Mouse (Mus musculus): ENCODE measurements around the gene Ikzf3. TPM values are rescaled to one million over a fixed set of nuclear protein-coding genes. Genes with fewer than 3 reads are reported as not detected.
A peak's percentile ranks its signal among the peaks of the same experiment; 100 is the strongest.

The Ikzf3 gene
- total and polyA plus RNA-seq, 2 experiments from 2014 or later: 0.20 TPM; not detected in 1

DNA sequence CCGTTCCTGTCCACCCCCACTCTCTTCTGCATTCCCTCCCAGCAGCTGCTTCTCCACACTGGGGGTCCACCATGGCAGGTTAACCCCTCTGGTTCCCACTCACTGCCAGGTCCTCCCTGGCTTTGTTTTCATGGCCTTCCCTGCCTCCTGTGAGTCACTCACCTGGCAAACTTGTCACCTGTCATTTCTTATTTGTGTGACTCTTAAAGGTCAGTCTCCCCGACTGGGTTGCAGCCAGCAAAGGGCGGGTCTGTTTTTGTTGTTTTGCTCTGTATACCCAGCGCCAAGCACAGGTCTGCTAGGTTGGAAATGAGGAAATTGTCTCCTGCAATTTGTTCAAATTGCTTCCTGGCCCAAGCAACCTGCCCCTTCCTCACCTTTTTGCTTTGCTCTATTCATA lies 100.2 kb downstream of the Ikzf3 start:
- Histone ChIP-seq H3K9ac (replicated peaks; ENCODE audit: low read length) (no peak overlapping the region), H3K4me1 (ENCODE audit: insufficient read depth, low read length) (no peaks in the 10 kb centered on the region), H3K36me3 (ENCODE audit: insufficient read depth, low read length) (no peaks in the 10 kb centered on the region), H3K27ac (no peak overlapping the region), H3K4me3 (ENCODE audit: low read length) (no peak overlapping the region), H3K27me3 (ENCODE audit: insufficient read depth, low read length) (peaks cover 16% of the 10 kb centered on the region; the same call in 1 of the 2 replicates), H3K4me2 (ENCODE audit: low read depth, low read length) (no peak overlapping the region), H3K9me3 (ENCODE audit: low read length) (no peaks in the 10 kb centered on the region)
- DNase-seq (ENCODE audit: low spot score): no peak
- ATAC-seq: no peak
- WGBS: 67% methylated on average over 4 of the region's 4 CpGs
- TF ChIP-seq CTCF (IDR thresholded peaks at IDR 0.05; ENCODE audit: low read depth): no peak

DNA sequence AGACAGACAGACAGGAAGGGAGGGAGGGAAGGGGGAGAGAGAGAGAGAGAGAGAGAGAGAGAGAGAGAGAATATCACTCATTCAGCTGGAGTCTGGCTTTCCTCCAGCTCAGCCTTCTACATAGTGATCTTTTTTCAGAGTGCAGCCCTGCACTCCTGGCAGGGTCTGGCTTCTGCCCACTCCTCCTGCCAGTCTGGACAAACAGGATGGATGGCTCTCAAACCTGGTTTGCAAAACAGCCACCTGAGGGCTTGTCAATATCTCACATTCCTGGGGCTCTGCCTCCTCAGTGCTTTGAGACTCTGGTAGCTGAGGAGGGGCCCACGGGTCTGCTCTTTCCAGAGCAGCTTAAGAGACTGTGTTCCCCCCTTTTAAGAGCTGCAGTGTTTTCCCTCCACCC lies 100.6 kb downstream of the Ikzf3 start:
- Histone ChIP-seq H3K27me3 (ENCODE audit: insufficient read depth, low read length) (peaks cover 16% of the 10 kb centered on the region; the same call in 1 of the 2 replicates), H3K27ac (no peak overlapping the region), H3K9me3 (ENCODE audit: low read length) (no peaks in the 10 kb centered on the region), H3K36me3 (ENCODE audit: insufficient read depth, low read length) (no peaks in the 10 kb centered on the region), H3K4me2 (ENCODE audit: low read depth, low read length) (no peak overlapping the region), H3K9ac (replicated peaks; ENCODE audit: low read length) (no peak overlapping the region), H3K4me3 (ENCODE audit: low read length) (no peak overlapping the region), H3K4me1 (ENCODE audit: insufficient read depth, low read length) (no peaks in the 10 kb centered on the region)
- DNase-seq (ENCODE audit: low spot score) (no peak), ATAC-seq (no peak)
- no peak for TF ChIP-seq CTCF (IDR thresholded peaks at IDR 0.05; ENCODE audit: low read depth)
- WGBS: 53% methylated on average over 1 of the region's 1 CpGs

DNA sequence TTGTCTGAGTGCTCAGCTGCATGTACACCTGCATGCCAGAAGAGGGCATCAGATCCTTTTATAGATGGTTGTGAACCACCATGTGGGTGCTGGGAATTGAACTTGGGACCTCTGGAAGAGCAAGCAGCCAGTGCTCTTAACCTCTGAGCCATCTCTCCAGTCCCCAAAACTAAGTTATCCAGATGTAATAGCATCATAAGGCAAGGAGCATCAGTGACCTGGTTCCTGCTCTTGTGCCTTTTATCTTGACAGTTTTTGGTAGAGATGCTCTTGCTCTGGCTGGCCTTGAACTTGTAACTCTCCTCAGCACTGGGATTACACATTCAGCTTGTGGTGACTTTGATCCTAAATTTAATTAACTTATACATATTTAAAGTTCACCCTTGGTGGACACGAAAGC lies 102.1 kb downstream of the Ikzf3 start:
- Histone ChIP-seq H3K4me1 (ENCODE audit: insufficient read depth, low read length) (no peaks in the 10 kb centered on the region), H3K27ac (no peak overlapping the region), H3K4me3 (ENCODE audit: low read length) (no peak overlapping the region), H3K4me2 (ENCODE audit: low read depth, low read length) (no peak overlapping the region), H3K36me3 (ENCODE audit: insufficient read depth, low read length) (no peaks in the 10 kb centered on the region), H3K9ac (replicated peaks; ENCODE audit: low read length) (no peak overlapping the region), H3K27me3 (ENCODE audit: insufficient read depth, low read length) (peaks cover 16% of the 10 kb centered on the region; the same call in 1 of the 2 replicates), H3K9me3 (ENCODE audit: low read length) (no peaks in the 10 kb centered on the region)
- WGBS: 92% methylated on average over 1 of the region's 1 CpGs
- ATAC-seq (no peak), DNase-seq (ENCODE audit: low spot score) (no peak)
- no peak for TF ChIP-seq CTCF (IDR thresholded peaks at IDR 0.05; ENCODE audit: low read depth)

DNA sequence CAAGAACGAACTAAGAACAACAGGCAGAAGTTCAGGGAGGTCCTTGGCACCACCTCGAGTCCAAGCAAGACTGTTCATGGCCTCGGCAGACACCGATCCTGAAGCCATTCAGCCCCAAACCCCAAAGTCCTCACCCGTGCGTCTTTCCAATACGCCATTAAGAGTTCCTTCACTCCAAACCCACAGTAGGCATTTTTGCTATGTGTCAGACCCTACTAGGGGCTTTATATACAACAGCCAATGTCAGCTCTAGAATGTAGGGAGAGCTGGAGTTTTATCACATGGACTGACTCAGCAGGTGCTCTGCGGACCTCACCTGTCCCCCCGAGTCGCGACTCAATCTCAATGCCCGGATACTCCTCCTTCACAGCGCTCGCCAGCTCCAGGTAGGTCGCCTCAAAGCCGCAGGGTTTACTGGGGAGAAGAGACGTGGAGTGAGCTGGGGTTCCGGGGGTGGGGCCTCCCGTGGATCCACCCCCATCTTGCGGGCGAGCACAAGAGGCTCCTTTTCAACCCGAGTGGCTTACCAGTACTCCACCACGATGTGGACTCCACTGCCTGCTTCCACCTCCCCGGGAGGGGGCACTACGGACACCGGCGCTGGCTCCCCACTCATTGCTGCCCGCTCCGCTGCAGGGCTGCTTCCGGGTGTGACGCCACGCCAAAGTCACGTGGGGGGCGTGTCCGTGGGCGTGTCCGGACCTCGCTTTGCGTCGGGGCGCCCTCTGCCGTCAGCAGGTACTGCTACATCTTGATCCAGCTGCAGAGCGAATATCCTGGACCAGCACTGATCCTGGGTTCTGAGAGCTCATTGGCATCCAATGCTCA lies 107.3 kb downstream of the Ikzf3 start, which contains the start of gene Mien1:
Mien1 (minus strand) TSS at position 661 of the 828 bp plus-strand sequence.
- DNase-seq (ENCODE audit: low spot score): peak; percentile 96
- H3K9ac ChIP-seq (replicated peaks; ENCODE audit: low read length): peak within 1 kb of the TSS; percentile 65
- no peaks in the 10 kb centered on the region for H3K9me3 ChIP-seq (ENCODE audit: low read length)
- H3K4me3 ChIP-seq (ENCODE audit: low read length): peak within 1 kb of the TSS; percentile 59
- peaks cover 6% of the 10 kb centered on the region; the same call in 1 of the 2 replicates for H3K36me3 ChIP-seq (ENCODE audit: insufficient read depth, low read length)
- no peaks in the 10 kb centered on the region for H3K27me3 ChIP-seq (ENCODE audit: insufficient read depth, low read length)
- H3K4me2 ChIP-seq (ENCODE audit: low read depth, low read length): peak within 1 kb of the TSS; percentile 70
- peak within 1 kb of the TSS; percentile 54 for H3K27ac ChIP-seq
- WGBS: 3% methylated on average over 43 of the region's 43 CpGs
- TF ChIP-seq CTCF (IDR thresholded peaks at IDR 0.05; ENCODE audit: low read depth): peak; percentile 95
- H3K4me1 ChIP-seq (ENCODE audit: insufficient read depth, low read length): no peaks in the 10 kb centered on the region
- ATAC-seq: peak; percentile 95

DNA sequence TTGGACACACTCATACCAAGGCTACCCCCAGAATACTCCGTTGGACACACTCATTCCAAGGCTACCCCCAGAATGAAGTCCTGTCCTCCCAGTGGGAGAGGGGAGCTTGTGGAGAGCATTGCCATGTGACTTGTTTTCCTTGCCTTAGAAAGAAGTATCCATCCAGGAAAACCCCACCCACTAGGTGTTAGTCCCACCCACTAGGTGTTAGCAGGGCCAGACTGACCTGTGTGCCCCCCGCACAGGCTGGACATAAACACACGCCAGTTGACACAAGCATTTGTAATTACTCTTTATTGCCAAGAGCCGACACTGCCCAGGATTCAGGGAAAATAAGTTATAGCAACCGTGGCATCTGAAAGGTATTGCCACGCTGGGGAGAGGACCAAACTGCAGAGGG lies 108.4 kb downstream of the Ikzf3 start:
- ATAC-seq (no peak), DNase-seq (ENCODE audit: low spot score) (no peak)
- H3K9ac ChIP-seq (replicated peaks; ENCODE audit: low read length): peak overlapping the region; percentile 65; the same call in 1 of the 2 replicates
- H3K4me1 ChIP-seq (ENCODE audit: insufficient read depth, low read length): no peaks in the 10 kb centered on the region
- H3K36me3 ChIP-seq (ENCODE audit: insufficient read depth, low read length): peaks cover 6% of the 10 kb centered on the region; the same call in 1 of the 2 replicates
- WGBS: 84% methylated on average over 6 of the region's 6 CpGs
- no peak overlapping the region for H3K27ac ChIP-seq
- H3K9me3 ChIP-seq (ENCODE audit: low read length): no peaks in the 10 kb centered on the region
- no peak overlapping the region for H3K4me3 ChIP-seq (ENCODE audit: low read length)
- H3K4me2 ChIP-seq (ENCODE audit: low read depth, low read length): peak overlapping the region; percentile 70
- TF ChIP-seq CTCF (IDR thresholded peaks at IDR 0.05; ENCODE audit: low read depth): no peak
- H3K27me3 ChIP-seq (ENCODE audit: insufficient read depth, low read length): no peaks in the 10 kb centered on the region

DNA sequence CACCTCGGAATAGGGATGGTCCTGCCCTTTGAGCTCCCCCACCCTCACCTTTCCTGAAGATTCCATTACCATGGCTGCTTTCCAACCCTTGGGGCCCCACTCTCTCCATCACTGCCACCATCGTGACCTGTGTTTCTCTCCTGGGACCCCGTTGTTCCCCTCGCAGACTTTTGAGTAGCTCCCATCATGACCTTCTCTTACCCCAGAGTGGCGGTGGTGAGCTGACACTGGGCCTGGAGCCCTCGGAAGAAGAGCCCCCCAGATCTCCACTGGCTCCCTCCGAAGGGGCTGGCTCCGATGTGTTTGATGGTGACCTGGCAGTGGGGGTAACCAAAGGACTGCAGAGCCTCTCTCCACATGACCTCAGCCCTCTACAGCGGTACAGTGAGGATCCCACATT lies 110.1 kb downstream of the Ikzf3 start:
- no peaks in the 10 kb centered on the region for H3K4me1 ChIP-seq (ENCODE audit: insufficient read depth, low read length)
- H3K36me3 ChIP-seq (ENCODE audit: insufficient read depth, low read length): peaks cover 6% of the 10 kb centered on the region; the same call in 1 of the 2 replicates
- H3K4me2 ChIP-seq (ENCODE audit: low read depth, low read length): no peak overlapping the region
- DNase-seq (ENCODE audit: low spot score): no peak
- H3K27me3 ChIP-seq (ENCODE audit: insufficient read depth, low read length): no peaks in the 10 kb centered on the region
- 88% methylated on average over 9 of the region's 9 CpGs for WGBS
- H3K9me3 ChIP-seq (ENCODE audit: low read length): no peaks in the 10 kb centered on the region
- TF ChIP-seq CTCF (IDR thresholded peaks at IDR 0.05; ENCODE audit: low read depth): no peak
- H3K27ac ChIP-seq: no peak overlapping the region
- no peak overlapping the region for H3K9ac ChIP-seq (replicated peaks; ENCODE audit: low read length)
- no peak overlapping the region for H3K4me3 ChIP-seq (ENCODE audit: low read length)
- no peak for ATAC-seq
